Mouse (Mus musculus) liver, embryonic 14 days (tissue): Measurements from ENCODE around the gene Actr3. TPM values are rescaled to one million over a fixed set of nuclear protein-coding genes. Genes with fewer than 3 reads are reported as not detected.

ENCODE experiments used
- polyA plus RNA-seq: library from polyadenylated mRNA; depleted of rRNA; stranded (reverse); fragments of >200 nt; gene quantifications from 2 replicates; pipeline ENCODE4 v1.2.3, GENCODE M21; 2012; rRNA removed

Gene Actr3
- 46.3 and 51.8 TPM in 2 replicates for polyA plus RNA-seq

DNA sequence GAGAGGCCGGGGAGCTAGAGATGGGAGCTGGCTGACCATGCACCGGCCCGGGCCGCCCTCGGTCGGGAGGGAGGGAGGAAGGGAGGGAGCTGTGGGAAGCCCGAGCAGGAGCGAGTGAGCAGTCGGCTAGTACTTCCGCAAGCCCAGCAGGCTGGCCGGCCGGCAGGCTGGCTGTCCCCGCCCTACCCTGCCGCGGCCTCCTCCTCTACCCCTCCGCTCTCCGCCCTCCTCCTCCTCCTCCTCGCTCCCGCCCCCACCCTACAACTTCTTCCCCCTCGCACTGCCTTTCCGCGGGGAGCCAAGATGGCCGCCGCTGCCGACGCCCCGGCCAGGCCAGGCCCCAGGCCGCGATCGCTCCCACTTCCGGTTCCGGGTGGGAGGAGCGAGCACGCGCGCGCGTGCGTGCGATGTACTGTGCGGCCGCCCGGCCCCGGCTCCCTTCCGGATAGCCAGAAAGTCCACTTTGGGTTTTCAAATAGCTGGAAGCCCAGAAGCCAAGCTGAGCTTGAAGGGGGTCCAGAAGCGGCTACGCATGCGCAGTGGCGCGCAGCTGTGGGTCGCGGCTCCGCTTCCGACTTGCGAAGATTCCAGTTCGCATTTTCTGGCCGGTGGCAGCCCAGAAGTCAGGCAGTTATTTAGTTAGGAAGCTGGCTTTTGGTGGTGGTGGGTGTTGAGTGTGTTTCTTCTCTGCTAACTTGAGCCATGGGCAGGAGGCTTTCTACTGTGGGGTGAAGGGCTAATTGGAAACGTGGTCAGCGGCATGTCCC, at the start of gene Actr3:
Actr3 (minus strand) TSS at position 359 of the 767 bp plus-strand sequence.

Other genes with a start within 250 kb of the Actr3 start
- 11.2 and 13.2 TPM in 2 replicates for gene Slc35f5, start 124.9 kb upstream of the Actr3 start, polyA plus RNA-seq
- 2.4 and 2.7 TPM in 2 replicates for gene Gpr39, start 241.3 kb upstream of the Actr3 start, polyA plus RNA-seq